Mouse (Mus musculus): ENCODE results near the gene Slc38a4.

Gene Slc38a4

DNA sequence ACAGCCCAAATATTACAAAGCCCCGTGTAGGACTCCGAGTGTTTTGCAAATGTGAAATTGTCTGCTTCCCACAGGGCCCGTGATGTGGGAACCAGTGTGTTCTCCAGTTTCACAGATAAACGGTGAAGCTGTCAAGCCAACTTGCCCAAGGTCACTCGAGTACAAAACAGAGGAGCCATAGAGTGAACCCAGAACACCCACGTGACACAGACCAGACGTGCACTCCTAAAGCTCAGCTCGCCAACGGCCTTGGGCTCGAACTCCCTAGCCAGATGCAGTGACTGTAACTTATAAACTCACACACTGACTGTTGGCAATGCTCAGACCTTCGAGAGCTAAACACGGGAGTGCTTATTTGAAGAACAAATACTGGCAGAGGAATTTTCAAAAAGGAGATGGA, 5.3 kb downstream of the Slc38a4 start:
- DNase-seq: no peak

DNA sequence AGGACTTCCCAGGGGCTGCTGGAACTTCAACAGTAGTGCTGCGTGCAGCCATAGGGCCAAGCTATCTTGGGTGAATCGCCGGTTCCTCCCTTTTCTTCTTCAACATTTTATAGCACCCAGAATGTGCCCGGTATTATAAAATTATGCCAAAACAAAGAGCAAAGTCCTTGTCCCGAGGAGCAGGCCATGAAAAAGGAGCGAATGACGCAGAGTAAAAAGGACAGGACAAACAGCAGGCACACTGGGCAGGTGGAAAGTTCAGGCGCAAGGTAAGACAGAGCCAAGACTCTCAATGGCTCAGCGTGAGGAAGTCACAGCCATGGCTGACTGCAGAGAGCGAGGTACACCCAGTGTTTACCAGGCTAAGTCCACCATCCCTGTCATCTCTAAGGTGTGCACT, 5.7 kb downstream of the Slc38a4 start:
- no peak for DNase-seq

DNA sequence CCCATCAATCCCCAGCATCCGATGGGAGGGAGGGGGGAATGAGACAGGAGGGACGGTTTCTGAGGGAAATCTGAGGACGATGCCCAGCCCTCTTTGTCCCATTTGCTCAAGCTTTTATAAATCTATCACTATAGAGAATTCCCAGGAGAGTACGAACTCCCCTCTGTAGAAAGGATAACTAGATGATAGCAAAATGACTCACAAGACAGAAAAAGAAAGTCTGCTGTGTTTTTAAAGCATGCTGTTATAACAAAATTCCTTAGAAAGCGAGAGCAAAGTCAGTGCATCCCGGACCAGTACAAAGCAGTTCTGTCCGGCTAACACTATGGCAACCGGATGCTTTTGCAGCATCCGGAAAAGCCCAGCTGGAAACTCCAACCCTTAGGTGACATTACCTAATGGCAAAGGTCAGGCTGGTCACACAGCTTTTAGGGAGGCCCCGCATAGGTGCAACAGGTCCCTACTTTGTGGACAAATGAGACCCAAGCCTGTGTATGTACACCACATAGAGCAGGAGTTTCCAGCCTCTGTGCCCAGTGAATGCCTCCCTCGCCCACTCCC, 6.4 kb downstream of the Slc38a4 start:
- DNase-seq: no peak

DNA sequence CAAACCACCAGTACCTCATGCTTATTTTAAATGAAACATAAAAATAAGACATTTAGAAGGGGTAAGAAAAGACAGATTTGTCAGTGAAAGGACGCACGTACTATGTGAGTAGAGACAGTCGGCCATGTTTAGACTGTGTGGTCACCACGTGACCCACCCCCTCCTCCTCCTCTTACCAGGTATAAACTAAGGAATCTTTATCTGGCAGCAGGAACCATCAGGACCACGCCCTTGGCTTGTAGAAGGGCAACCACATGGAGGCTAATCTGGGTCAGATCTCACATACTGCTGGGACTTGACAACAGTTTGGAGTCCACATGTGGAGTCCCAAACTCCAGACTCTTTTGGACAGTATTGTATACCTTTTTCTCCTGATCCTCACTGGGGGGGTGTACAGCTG, 7.5 kb downstream of the Slc38a4 start:
- DNase-seq: no peak

DNA sequence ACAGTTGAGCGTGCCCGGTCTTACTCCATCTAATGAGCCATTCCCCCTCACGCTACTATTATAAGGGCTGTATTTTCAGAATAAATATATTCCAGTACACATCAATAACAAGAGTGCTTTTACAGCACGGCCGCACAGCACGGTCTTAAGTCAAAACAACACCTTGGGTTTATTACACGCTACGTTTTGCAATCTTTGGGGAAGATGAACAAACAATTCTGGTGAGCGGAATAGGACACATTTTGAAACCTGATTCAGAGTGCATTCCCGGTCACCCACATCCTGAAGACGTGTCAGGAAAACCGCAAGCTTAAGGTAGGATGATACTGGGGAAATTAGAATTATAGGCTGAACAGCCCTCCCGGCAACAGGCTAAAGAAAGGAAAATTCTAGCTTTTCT, 11.8 kb downstream of the Slc38a4 start:
- no peak for DNase-seq

DNA sequence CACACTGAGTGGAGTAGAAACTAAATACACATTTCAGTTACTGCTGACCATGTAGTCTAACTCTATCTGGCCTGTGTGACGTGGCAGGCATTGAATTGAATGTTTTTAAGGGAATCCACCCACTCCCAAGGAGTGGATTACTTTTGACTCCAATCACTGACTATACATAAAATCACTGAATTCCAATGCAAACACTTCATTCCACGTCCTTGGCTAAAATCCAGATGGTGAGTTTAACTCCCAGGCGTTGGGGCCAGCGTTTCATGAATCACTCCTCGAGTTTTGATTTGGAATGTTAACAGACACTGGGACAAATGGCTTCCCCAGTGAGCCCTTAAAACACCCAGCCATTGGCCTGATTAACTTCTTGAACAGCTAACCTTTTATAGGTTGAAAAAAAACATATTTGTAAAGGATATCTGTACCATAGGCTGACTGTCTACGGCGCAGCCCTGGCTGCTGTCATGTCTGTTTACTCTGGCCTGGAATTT, 13.7 kb downstream of the Slc38a4 start:
- DNase-seq: no peak

DNA sequence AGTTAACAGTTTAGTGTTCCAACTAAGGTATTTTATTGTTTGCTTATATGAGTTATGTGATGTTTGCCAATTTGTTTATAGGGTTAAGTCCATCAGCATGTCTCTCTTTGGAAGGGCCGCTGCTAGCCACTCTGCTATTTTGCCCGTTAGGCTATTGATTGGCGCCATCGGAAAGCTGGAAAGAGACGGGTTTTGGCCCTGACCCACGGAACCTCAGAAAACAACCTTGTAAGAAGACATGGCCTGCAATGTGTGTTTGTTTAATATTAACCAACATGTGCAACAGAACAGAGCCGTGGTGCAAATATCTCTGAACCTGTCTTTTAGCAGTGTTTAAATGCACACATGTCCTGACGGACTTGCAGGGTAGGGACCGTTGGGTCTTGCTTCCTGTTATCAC, 14.6 kb downstream of the Slc38a4 start:
- DNase-seq: no peak

DNA sequence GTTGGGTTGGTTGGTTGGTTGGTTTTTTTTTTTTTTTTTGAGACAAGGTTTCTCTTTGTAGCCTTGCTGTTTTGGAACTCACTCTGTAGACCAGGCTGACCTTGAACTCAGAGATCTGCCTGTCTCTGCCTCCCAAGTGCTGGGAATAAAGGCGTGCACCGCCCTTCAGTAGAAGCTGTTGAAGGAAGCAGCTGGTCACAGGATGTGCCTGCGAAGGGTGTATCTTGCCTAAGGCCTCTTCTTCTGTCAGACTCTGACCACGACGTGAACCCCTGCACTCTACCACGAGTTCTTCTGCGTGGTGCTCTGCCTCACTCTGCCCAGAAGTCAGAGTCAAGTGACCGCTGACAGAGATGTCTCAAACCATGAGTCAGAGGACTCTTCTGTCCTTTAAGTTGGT, 18.0 kb downstream of the Slc38a4 start:
- DNase-seq: no peak

DNA sequence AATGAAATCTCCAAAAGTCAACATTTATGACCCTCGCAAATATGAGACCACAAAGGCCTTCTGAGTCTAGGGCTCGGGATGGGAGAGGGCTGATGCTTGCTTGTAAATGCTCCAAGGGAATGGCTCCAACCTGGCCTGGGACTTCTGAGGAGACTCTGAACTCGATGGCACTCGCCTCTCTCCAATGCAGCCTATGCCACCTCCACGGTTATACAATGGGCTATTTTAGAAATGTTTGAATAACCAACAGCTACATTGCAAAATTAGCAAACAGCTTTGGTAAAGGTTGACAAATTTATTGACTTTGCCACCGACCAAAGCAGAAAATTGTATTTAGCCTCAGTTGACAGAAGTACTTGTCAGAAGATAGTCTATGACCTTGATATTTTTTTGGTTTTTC, 19.9 kb downstream of the Slc38a4 start:
- DNase-seq: no peak

DNA sequence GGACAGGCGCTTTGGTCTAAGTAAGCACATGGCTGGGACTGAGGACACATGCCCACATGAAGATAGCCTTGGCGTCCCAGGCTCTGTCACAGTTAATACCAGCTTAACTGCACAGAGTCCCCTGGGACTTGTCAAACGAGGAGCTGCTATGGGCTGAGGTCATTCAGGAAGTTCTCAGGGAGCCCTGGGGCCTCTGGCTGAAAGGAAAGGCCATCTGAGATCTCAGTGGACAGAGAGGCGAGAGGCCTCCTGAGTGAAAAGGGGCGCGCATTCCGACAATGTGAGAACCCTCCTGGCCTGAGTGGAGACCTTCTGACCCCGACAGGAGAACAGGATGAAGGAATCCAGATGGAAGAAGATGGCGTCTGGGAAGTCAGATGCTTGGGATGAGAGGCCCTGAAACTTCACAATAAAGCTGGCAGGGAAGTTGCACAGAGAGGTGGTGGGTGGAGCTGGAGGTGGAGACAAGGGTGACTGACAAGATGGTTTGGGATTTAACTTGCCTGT, 22.2 kb downstream of the Slc38a4 start:
- DNase-seq: no peak

DNA sequence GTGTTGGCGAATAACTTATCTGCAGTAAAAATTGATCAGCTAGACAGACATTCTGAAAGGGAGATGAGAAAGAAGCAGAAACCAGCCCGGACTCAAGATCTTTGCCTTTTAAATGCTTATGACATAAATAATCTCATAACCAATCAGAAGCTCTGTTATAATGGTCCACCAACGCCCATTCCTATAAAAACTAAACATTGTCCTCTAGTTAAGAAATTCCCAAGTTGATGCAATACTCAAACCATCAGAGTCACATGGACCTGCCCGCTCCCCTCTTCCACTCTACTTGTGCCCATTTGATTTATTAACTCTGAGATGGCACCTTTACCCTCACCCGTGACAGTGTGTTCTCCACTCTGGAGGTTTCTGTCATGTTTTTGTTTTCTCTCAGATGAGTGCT, 23.9 kb downstream of the Slc38a4 start:
- DNase-seq: no peak

DNA sequence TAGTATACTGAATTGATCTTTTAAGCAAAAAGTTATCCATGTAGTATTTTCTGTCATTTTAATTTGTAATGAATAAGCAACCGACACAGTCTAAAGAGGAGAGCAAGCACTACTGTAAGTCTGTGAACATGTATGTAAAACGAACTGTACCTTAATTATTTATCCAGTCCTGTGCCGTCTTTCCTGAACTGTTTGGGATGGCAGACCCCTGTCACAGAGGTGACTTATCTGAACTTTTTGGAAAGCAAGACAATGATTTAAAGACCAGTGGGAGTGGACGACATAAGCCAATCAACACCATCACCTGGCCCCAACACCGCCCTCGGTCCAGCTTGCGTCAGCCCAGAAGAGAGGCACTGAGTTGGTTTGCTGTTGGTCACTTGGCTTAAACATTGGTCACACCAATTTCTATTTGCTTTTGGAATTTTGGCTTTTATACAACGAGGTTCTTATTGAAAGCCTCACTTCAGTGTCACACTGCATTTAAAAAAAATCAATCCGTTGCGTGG, 24.7 kb downstream of the Slc38a4 start:
- no peak for DNase-seq

DNA sequence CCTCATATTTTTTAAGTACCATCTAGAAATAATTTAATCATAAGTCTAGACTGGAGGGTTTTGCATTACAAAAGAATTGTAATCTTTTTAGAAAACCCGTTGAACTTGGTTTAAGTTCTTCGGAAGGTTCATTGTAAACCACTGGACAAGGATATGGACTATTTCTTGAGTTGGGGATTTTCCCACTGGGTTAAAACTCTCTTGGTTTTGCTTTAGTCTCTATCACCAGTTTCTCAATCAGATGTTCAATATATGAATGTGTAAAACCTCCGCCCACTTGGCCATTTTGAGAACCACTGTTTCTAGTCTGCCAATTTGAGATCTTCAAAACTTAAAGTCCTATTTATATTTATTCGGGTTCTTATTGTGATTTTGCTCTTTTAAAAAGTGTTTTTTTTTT, 25.6 kb downstream of the Slc38a4 start:
- DNase-seq: no peak

DNA sequence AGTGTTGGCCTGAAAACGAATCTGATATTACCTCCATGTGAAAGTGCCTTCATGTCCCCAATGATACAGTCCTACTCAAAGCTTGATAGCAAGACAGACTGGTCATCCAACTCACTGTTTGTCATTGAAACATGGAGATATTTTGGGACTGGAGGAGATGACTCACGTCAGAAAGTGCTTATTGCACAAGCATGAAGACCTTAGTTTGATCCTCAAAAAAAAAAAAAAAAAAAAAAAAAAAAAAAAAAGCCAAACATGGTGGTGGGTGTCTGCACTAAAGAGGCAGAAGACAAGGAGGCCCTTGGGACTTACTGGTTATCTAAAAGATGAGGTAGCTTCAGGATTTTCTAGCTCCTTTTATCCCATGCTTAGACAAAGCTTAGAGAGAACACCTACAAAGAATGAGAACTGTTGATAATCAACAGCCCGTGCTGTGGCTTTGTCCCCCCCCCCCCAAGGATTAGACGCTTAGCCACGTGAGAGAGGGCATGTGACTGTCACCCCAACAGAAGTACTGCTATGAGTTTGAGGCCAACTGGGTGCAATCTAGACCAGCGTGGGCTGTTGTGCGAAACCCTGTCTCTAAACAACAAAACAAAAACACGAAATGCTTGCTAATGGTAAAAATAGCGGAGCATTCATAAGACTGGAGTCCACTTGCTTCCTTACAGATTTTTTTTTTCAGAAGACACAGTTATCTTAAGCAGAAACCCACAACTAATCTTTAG, 26.5 kb downstream of the Slc38a4 start:
- no peak for DNase-seq

DNA sequence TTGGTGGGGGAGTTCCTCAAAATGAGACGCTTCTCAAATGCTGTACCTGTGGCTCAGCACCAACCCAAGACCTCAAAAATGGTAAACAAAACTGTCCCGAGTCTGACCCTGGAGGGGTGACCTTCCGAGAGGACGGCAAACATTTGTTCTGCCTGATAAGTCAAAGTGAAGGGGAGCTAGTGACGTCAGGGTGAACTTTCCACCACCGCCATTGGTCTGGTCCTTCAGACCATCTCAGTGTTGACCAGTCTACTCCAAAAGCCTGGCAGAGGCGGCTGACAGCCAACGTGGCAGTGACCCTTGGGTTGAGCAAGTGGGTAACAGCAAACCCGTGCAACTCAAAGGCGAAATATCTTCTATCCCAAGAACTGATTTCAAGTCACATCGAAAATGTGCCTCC, 27.1 kb downstream of the Slc38a4 start:
- no peak for DNase-seq

DNA sequence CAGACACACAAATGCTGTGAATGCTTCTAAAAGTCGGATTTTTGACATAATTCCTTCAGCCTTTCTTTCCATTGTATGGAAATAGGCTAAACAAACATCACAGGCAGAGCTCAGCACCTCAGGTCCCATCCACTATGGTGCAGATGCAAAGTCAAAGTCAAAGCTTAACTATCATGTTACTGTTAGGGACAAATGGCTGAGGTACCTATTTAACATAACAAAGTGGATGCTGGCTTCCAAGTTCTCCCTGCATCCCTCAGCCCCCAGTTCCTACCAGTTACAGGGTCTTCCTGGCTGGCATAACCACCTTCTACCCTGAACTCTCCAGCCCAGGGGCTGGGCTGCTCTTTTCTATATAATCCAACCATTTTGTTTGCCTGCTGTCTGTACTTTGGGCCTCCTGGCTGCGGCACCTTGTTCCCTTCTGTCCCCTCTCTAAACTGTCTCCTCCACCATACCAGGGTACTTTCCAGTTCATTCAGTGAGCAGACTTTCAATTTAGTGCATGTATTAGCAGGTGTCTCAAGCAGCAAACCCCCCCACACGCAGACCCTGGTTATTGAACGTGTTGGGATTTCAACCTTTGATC, 27.6 kb downstream of the Slc38a4 start:
- no peak for DNase-seq

DNA sequence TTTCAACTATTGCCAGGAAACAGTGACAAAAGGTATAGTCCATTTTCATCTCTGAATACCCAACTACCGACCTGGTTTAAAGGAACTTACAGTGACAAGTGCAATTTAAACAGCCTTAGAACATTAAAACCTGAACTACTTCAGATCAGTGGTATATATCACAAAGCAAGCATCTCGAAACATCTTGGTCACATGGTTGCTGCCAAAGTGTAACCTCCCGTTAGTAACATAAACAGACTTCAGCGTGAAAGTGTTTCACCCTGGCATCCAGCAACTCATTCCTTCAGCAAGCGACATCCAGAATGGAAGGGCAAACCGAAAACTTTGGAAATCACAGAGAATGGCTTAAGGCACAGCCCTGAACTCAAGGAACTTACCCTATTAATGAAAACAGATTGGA, 29.1 kb downstream of the Slc38a4 start:
- DNase-seq: no peak

DNA sequence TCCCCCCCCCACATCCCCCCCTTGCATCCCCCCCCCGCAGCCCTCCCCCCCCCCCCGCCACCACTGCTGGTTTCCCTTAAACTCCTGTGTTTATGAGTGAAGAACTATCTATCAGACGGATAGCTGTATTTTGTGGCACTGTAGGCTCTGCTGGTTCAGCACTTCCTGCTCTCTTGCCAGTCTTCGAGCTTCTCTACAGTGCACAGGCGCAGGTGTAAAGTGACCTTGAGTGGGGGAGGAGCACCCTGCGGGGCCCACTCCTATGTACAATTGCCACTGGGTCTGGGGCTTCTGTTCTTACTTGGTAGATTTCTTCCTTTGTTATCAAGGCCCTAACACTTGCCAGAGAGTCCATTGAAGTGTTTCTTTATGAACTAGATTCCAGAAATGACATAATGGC, 33.0 kb downstream of the Slc38a4 start:
- no peak for DNase-seq

DNA sequence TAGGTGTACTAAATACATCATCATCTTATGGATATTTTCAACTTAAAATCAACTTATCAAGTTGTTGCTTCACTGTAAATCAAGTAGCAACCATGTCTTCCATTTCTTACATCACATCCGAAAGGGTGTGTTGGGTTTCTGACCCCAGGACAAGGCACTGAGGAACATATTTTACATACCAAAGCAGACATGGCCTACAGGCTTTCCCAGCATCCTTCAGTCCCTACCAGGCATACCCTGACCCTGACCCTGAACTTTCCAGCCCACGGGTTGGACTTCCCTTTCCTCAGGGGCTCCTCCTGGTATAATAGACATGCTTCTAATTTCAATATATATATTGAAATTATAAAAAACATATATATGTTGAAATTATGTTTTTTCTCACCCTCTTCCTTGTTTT, 33.5 kb downstream of the Slc38a4 start:
- no peak for DNase-seq

DNA sequence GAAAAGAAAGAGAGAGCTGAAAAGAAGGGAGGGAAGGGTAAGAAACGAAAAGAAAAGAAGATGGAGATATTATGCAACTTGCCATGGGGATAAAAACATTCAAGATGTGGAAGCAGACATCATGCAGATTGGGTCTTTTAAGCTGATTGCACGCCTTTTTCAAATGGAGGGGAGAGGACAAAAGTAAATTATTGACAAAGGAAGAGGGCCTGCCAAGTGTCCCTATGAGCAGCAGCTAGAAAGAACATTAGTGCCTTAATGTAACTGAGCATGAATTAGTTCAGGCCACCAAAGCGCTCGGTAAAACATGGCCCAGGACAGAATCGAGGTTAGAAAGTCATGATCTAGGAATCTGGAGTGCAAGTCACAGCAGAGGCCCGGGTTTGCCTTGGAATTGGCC, 35.5 kb downstream of the Slc38a4 start:
- peak; percentile 38 for DNase-seq

DNA sequence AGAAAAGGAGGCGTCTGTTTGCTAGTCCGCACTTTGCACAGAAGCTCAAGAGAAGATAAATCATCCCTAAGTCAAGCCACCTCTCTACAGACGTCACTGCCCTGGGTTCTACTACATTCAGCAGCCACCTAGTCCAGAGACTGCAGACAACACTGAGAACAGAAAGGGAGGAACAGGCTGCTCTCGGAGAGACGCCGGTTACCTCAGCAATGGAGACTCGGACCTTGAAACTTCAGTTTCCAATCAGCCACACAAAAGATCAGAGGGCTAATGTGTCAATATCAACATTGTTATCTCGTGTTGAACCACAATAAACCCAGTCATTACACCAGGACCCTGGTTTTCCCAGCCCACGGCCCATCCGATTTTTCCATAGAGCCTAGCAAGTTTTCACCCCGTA, 36.4 kb downstream of the Slc38a4 start:
- no peak for DNase-seq

DNA sequence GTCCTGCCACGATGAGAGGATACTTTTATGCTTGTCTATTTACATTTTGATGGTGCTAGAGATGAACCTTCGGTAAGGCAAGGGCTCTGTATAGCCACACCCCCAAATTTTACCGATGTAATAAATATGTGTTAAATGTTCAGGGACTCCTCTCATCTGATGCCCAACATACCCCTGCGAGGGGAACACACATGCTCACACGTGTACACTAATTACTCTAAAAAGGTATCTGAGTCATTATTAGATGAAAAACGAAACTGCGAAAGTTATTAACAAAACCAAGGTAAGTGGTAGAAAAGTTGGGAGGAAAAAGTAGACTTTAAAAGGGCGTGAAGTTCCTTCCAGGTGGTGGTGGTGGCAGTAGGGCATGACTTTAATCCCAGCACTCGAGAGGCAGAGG, 38.6 kb downstream of the Slc38a4 start:
- DNase-seq: no peak

DNA sequence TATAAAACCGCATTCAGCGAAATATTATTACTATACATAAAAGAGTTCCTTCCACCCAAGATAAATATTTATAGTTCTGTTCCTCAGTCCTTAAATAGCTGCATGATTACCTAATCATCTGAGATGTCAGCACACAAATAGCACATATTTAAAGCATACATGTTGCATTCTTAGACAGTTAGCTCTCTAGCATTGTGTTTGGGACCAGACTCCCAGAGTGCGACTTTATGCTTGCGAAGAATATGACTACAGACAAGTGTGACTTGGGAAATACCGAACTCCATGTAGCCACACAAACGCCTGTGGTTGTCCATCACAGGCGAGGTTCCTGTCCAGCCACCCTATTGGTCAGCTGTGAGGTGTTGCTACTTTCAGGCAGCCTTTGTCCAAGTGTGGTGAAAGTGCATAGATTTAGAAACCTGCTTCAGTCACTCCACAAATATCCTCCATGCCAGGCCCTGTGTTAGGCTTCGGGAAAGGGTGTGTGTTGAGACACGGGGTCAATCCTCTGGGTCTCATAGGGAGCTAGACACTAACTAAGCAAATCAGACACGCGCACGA, 40.6 kb downstream of the Slc38a4 start:
- no peak for DNase-seq

Data from kidney, postnatal 14 days (tissue).